Mouse (Mus musculus) embryo, embryonic 9.5 days (tissue): ENCODE data around the gene 2410002F23Rik.
"Not testable (repeated sequence)": the region's sequence is repeated elsewhere in the genome, so short reads cannot be mapped to it uniquely, and the experiment has no call there.

Experiments used
- DNase-seq: peaks from one replicate; pipeline ENCODE4 v3.0.0-alpha.2; 2017; ENCODE audit errors: extremely low spot score

2410002F23Rik gene

DNA sequence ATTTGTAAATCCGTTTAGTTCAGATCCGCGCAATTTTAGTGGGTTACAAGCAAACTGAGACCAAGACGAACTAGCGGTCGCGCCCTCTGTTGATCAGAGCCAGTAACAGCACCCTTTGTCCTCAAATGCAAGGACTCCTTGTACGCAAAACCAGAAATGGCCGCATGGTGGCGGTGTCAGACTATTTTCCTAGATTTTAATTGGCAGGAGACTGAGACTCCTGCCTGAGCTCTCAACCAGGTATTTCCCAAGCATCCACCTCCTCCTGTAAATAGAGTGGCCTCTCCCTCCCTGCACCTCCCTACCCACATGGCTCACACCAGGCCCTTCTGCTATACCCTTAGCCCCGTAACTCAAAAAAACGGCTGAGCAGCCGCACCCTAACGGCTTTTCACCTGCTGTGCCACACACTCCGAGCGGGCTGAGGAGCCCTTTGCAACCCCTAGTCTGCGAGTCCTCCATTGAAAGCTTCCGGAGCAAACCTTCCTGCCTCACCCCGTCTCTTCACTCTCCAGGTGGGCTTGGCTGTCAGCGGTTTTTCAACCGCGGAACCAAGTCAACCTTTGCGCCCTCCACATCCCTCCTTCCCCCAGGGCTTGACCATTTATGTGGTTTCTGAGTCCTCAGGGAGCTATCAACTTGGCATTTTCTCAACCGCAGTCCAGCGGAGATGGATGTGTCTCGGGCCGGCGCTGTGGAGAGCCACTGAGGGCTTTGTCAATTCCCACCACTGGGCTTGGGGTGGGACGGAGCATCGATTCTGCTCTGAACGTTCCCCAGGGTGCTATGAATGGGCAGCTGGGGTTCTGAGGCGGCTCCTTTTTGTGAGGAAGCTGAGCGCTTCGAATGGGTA is 16.5 kb downstream of the 2410002F23Rik start:
- DNase-seq, result peak; percentile 94

DNA sequence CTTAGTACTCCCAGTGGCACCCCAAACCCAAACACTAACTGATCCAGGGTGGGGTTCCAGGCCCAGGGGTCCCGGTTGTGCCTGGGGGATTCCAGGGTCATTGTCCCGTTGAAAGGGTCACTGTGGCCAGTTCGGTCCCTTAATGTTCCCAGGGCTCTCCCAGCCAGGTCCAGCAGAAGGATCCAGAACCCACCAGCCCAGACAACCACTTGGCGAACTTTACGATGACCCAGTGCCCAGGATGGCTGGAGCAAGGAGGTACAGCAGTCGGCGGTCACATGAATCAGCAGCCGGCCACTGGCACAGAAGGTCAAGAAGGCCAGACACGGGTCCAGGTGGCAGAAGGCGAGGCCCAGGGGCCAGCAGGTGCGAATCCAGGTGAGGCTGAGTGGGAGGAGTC is 21.6 kb downstream of the 2410002F23Rik start:
- DNase-seq, result no peak

DNA sequence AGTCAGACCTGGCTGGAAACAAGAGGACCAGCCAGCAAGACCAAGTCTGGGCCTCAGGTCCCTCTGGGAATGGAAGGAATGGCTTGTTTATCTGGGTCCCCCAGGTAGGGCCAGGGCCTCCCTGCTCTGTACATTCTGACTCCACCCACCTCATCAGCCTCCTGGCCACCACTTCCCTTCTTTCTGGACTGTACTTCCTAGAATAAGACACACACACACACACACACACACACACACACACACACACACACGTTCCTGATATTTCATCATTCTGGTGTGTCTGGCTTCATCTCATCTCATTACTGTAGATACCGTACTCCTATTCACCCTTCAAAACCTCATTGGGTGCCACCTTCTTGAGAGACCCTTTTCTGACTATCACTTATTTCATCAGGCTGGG is 22.9 kb downstream of the 2410002F23Rik start:
- DNase-seq, result no peak

DNA sequence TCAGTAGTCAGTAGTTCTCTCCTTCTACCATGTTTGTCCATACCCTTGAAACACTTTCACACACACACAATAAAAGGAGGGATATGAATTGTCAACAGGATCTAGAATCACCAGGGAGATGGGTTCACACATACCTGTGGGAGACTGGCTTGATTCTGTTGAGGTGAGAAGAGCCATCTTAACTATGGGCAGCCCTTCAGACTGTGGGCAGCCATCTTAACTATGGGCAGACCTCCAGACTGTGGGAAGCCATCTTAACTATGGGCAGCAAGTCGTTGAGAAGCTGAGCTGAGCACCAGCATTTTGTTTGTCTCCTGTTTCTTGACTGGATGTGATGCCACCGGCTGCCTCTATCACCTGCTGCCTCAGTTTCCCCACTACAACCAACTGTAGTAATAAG is 24.8 kb downstream of the 2410002F23Rik start:
- no peak for DNase-seq

DNA sequence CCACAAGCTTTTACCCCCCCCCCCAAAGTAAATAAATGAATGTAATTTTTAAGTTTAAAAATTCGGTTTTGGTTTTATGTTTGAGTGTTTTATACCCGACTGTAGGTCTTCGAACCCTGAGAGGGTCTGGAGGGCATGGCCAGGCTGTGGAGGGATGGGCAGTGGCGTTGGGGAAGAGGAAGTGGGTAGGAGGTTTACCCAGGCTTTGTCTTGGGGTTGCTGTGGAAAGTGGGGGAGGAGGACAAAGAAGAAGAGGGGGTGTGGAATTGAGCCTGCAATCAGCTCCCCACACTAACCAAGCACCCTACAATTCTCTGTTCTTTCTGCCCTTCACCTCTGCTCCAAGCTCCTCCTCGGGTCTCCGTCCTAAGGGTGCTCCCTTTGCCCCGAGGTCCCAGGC is 26.0 kb downstream of the 2410002F23Rik start:
- no peak for DNase-seq

DNA sequence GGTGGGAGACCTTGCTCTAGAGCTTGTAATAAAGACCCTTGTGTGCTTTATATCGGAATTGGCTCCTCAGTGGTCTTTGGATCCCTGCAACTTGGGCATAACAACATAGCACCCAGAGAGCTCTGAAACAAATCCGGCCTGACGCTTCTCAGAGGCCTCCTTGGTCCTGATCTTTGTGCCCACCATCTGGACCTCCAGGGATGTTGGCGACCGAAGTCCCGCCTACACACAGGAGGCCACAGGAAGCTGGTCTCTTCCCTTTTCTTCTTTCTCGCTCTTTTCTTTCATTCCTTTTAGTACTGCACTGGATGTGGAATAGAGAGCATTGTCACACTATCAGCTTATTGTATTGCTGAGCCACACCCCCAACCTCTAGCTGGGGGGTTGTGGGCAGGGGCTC is 26.9 kb downstream of the 2410002F23Rik start:
- no peak for DNase-seq

DNA sequence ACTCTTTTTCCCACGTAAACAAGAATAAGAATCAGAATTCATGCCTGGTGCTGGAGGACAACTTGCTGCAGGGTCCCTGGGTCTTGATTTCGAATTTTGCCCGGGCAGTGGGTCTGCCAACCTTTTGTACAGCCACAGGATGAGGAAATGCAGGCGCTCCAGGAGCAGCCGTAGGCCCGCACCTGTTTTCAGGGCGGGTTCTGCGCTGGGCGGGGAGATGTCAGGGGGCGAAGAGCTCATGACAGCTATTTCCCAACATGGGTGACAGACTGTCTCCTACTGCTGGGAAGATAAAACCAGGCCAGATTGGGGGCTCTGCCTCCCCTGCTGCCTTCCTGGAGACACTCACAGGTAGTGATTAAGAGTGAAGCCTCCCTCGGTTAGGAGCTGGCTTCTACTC is 27.6 kb downstream of the 2410002F23Rik start:
- DNase-seq, result no peak

DNA sequence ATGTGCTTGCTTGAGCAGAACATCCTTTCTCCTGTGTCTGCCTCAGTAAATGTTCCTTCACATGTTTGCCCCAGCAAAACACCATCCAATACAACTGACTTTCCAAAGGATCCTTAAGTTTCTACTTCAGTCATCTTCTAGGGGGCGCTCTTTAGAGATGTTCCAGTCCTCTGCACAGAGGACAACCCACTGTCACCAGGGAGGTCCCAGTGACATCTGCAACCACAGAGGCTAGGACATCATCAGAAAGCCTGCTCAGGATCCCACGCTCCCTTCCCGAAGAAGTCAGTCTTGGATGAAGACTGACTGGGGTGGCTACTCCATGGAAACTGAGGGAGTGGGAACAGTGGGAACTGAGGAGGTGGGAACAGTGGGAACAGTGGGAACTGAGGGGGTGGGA is 29.0 kb downstream of the 2410002F23Rik start:
- no peak for DNase-seq

DNA sequence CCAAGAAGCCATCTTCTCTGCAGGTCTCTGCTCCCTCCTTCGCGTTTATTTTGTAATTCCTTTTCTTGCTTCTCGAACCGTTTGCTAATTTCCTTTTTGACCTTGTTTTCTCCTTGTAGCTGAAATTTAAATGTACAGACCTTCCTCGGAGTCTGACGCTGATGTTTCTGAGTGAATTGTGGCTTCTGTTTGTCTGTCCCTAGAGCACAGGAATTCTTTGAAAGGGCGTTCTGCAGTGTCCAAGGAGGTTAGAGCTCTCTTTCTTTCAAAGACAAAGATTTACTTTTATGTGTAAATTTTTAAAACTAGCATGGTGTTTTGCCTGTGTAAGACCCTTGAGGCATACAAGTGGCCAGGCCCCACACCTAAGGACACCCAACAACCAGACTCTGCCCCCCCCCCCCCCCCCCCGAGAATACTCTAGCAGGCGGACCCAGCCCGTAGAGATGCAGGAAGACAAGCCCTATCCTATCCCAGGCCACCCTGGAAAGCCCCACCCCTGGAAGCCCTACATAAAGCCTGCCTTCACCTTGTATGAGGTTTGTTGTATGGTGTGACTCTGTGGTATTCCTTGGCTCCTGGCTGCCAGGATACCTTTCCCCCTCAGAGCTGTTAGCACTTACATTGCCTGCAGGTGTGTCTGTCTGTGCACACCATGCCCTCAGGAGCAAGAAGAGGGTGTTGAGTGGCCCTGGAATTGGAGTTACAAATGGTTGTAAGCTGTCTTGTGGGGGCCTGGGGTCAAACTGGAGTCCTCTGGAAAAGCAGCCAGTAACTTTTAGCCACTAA is 30.1 kb downstream of the 2410002F23Rik start:
- no peak for DNase-seq

DNA sequence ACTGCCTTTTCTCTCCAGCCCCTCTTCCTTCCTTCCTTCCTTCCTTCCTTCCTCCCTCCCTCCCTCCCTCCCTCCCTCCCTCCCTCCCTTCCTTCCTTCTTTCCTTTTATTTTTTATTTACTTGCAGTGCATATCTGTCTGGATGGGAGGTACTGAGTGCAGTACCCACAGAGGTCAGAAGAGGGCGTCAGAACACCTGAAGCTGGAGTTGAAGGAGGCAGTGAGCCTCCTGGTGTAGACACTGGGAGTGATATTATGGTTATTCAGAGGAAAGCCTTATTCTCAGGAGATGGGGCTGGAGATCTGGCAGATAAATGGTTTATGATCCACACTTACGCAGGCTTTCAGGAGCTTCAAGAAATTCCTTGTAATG is 30.7 kb downstream of the 2410002F23Rik start:
- peak; percentile 35 for DNase-seq

DNA sequence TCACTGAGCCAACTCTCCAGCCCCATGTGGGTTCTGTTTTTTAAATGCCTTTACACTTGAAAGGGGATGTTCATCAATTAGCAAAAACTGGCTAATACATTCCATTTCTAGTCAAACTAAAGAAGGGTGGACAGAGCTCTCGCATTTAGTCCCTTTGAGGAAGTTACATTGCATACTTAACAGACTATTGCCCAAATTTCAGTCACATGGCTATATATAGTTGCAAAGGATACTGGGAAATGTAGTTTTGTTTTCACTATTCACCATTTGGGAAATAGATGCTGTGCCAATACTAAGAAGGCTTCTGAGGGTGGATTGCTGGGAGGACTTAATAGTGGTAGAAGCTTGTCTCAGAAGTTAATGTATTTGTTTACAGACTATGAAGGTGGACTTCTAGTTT is 34.4 kb downstream of the 2410002F23Rik start:
- no peak for DNase-seq

DNA sequence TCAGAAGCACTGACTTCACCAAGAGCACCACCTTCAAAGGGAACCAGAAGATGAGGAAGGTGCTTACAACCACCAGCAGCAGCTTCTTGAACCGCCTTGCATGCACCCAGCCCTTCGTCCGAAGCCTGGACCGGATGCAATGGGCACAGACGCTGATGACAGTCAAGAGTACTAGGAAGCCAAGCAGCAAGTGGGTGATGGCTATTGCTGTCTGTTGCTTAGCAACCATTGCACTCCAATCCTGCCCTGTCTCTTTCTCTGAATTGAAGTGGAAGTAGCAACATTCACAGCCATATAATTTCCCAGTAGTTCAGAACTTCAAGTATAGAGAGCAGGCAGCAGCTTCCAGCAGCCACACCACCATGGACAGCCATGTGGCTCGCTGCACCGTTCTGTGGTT is 35.1 kb downstream of the 2410002F23Rik start:
- DNase-seq, result no peak

DNA sequence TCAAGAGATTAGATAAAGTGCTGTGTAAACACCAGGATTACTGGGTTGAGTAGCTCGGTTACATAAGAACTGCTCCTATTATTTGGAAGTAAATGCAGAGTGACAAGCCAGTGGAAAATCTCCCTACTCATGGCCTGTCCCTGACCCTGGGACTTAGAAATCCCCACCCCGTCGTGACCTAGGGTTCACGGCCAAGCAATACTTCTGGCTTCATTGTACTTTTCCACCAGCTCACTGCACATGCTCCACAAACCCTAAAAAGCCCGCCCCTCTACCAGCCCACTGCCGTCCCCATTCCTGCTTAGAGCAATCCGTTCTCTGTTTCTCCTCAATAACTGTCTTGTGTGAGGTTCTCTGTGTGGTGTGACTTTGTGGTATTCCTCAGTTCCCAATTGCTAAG is 41.2 kb downstream of the 2410002F23Rik start:
- no peak for DNase-seq

DNA sequence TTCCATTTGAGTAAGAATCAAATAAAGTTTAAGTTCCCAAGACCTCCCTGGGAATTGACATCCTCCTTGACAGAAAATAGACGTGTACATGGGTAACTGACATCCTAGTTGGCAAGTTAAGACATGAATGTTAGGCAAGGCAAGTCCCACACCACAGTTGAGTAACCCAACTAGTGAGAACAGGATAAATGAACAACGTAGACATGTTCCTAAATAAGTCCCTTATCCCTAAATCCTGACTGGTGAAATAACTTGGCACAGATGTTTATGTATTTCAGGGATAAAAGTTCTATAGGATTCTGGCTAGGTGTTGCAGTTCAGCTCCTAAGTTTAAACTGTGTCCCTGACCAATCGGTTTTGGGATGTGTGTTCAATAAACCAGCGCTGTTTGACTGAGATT is 44.5 kb downstream of the 2410002F23Rik start:
- DNase-seq, result no peak

DNA sequence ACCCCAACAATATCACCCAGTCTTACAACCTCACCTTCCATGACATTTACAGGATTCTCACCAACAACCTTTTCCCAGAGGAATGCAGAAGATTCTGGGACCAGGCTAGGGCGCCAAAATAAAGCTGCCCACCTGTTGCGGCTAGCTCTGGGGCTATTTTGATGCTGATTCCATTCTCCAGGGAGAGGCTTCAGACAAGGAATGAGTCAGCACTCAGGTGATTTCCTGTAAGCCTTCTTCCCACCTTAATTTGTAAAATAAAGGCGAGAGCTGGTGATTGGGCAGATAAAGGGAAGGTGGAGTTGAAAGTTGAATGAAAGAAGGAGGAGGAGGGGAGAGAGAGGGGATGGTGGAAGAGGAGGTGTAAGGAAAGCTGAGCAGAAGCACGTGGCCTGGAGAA is 44.9 kb downstream of the 2410002F23Rik start:
- no peak for DNase-seq

DNA sequence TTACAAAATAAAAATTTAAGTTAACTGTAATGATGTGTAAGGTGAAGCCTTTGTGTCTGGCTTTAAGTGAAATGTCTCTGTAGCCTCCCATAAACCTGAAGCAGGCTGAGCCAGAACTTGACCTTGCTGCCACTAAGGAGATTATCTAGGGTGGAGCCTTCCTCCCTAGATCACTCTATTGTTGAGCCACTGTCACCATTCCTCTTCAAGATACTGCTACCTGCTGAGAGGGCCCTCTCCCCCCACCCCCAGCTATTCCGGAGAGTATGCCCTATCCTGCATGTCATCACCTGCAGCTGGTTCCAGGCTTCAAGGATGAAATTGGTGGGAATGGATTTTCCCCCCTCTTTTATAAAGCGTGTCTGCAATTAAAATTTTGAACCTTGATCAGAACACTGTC is 51.0 kb downstream of the 2410002F23Rik start:
- DNase-seq, result not testable (repeated sequence)
